Mouse (Mus musculus) ES-CJ7 (cell line): ENCODE results near the gene Arhgdia.

Source experiments
- DNase-seq: peaks from one replicate; pipeline ENCODE4 v3.0.0; 2011; ENCODE audit warnings: low read depth, low spot score

Arhgdia gene

GRCm38 (mm10) chr11:120579316-120580107 lies 1.9 kb downstream of the Arhgdia start:
- peak; percentile 81 for DNase-seq

- DNase-seq = no peak
Observed at GRCm38 (mm10) chr11:120578694-120579243, 2.7 kb downstream of the Arhgdia start.

DNA sequence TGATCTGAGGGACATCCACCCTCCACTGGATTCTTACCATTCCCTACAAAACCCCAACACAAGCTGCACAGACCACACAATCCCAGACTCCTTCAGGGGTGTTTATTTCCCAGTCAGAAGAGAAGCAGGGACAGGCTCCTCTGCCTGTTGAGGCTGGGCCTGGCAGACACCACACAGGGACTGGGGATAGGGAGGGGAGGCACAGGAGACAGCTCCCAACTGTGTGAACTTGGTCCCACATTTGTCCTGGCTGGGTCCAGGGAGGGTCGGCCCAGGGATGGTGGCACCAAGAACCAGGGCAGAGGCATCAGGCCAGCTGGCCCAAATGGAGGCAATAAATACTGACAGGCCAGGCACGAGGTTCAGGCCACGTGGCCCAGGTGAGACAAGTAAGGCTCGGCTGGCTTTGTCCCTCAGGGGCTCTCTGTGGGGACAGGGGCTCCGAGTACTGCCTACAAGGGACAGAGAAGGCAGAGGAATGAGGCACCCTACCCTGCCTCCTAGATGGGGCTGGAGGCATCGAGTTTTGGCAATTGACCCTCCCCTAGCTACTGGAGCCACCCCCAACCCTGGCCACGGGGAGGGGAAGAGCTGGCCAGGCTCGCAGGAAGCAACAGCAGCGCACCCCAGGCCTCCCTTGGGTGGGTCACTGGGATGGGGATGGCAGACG lies 3.3 kb downstream of the Arhgdia start:
- no peak for DNase-seq

- DNase-seq = peak; percentile 78
Observed at GRCm38 (mm10) chr11:120577211-120578023, 4.0 kb downstream of the Arhgdia start.

DNA sequence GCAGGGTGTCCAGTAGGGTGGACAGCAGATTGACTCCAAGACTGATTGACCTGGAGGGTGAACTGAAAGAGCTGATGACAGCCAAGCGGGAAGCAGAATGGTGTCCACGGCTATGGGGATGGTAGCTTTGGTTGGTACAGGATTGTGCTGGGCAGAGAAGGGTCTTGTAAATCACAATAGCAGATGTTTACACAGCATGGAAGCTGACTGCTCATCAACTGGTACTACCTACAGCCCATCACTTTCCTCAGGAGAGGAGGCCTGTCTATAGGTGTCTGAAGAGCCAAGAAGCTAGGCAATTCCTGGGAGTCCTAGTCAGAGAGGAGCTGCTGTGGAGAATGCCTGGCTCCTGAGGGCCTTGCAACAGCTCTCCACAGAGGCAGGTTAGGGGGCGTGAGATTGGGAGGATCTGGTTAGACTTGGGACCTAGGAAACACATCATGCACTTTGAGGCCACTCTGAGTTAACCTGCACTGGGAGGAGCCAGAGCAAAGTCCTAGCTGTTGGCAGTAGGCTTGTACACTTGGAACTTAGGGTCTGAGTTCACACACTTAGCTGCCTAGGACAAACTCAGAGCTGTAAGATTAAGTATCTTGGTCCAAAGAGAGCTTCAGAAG lies 5.0 kb downstream of the Arhgdia start:
- DNase-seq = no peak

DNA sequence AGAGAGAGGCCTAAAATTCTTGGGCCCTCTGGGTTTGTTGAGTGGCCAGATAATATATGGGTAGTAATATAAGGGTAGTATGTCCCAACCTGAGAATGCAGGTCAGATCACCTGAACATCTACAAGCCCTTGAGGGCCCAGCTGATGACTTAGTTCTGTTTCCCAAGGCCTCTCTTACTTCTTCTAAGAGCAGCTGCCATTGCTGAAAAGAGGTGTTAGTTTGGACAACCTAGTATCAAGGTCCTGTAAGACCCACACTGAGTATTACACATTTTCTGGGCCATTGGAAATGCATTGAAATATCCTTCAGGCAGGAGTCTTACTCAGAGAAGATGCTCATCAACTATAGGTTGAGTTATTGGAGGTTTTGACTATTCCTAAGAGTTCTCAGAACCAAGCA lies 5.5 kb downstream of the Arhgdia start:
- no peak for DNase-seq

GRCm38 (mm10) chr11:120575046-120575445 lies 6.4 kb downstream of the Arhgdia start:
- no peak for DNase-seq

GRCm38 (mm10) chr11:120574278-120574600 lies 7.2 kb downstream of the Arhgdia start:
- no peak for DNase-seq

- DNase-seq = no peak
Observed at GRCm38 (mm10) chr11:120573585-120574277, 7.7 kb downstream of the Arhgdia start.

DNA sequence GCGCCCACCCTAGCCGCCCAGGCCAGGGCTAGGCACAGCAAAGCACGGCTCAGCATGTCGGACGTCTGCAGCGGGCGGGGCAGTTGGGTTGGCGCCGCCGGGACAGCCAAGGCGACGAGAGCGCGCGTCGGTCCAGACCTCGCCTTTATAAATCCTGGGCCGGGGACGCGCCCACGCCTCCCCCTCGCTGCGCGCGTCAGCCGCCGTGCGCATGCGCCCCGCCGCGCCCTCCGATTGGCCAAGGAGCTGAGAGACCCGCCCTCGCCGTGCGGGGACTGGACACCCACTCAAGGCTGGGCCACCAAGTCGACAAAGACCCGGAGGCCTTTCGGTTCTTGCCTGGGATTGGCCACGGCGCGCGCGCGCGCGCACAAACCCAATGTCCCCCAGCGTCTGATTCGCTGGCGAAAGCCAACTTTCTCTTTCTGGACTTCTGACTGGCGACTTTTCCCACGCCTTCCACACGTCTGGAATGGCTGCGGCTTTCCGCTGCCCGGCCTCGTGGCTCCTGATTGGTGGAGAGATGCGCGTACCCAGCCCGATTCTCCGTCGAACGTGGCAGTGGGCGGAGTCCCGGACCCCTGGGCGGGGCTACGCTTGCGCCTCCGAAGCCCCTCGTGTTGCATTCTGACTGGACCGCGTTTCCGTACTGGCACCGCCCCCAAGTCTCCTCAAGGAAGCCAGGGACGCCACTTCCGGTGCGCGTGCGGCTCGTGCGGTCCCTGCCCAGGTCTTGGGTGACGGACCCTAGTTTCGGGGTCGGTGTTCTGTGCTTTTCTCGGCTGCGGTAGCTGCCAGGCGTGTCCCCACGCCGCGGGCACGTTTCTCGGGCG lies 8.5 kb downstream of the Arhgdia start, which contains the start of gene P4hb:
Gene P4hb, minus strand, starts transcription at position 502 of the 833 bp plus-strand sequence.
- peak; percentile 99 for DNase-seq

DNA sequence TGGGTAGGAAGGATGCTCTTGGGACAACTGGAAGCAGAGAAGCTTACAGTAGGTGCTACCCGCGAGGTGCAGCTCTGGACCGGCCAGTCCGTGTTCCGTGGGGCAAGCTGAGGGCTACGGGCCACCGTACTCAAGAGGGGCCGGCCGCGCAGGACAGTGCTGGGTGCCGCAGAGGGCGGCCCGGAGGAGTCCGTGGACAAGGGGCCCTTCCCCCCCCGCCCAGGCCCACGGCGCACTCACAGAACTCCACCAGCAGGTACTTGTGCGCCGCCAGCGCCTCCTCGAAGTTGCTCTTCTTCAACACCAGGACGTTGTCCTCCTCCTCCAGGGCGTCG lies 9.0 kb downstream of the Arhgdia start:
- no peak for DNase-seq

DNA sequence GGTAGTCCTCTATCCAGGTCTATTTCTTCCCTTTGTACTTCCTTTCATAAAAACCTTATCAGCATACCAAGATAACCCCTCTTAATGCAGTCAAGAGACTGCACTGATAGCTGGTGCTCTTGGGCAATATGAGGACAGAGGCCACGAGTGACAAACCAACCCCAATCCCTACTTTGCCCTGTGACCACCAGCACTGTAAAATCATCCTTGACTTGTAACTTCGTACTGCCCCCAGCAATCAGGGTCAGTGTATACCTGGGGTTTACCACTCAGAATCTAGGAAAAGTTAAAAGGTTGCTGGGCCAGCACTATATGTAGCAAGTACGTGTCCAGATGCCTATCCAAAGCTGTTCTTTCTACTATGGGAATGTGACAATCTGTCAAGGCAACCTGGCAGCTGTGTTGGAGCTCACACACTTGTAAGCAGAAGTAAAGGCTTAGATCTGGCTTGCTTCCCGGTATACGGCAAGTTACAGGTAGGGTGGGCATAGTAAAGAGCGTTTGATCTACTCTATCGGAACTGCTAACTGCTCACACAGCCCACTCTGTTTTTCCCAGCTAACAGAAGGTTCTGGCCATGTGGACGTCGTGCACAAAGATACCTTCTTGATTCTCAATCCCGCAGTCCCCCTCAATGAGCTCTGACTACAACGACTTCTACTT lies 9.5 kb downstream of the Arhgdia start:
- no peak for DNase-seq

DNA sequence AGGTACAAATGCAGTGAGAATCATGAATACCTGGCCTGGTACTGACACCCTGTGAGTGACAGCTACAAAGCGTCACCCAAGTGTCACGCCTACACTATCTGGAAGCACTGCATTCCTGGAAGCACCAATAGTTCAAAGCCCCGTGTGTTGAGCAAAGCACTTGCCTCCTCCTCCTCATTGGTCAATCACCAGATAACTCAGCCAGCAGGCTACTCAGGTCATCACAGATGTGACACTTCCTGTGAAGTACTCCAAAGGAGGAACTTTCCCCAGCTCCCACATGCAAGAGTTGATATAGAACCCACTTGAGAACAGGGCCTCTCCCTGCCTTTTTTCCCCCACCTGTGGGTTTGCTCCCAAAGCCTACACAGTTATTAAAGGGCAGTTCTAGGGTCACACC lies 10.3 kb downstream of the Arhgdia start:
- DNase-seq = no peak

- DNase-seq = no peak
Observed at GRCm38 (mm10) chr11:120568324-120568723, 13.1 kb downstream of the Arhgdia start.

DNA sequence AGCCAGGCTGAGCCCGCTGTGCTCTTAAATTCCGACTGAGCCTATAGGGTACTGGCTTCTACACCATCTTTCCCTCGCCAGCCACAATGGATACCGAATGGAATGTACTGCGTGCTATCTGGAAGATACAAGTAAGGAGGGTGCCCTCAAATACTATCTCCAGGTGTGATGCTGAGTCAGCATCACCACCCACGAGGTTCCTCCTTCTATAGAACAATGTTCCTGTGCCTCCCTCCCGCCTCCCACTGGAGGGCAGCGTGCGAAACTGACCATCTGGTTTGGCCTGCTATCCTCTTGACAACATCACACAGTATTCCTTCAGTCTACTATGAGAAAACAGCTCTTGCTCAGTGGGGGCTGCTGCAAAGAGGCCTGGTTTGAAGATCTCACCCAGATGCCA lies 16.3 kb downstream of the Arhgdia start:
- no peak for DNase-seq

GRCm38 (mm10) chr11:120562949-120563348 lies 18.5 kb downstream of the Arhgdia start:
- no peak for DNase-seq

GRCm38 (mm10) chr11:120560952-120561728 lies 20.3 kb downstream of the Arhgdia start:
- no peak for DNase-seq

- DNase-seq = peak; percentile 59
Observed at GRCm38 (mm10) chr11:120558843-120559242, 22.6 kb downstream of the Arhgdia start.

DNA sequence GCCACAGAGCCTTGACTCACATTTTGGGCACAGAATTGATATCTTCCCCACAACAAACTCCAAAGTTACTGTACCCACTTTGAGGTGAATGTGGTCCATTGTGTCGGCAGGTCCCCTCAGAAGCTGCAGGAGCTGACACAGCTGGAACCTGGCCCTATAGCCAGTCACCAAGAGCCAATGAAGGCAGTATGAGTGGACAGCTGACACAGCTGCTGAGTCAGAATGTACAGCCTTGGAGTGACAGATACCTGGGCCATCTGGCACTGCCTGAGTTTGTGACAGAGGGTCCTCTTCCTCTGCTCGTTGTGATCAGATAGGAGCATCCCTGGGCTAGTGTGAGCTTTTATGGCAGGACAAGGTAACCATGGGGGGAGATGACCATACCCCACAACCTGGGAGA lies 26.2 kb downstream of the Arhgdia start:
- DNase-seq = no peak
